Mouse (Mus musculus) left cerebral cortex, postnatal 36 days (tissue): ENCODE measurements at regions not wholly inside any gene's neighbourhood (a gene's known extent, or its start where the extent isn't known, plus 50 kb on each side); places are given as distances from the start of the nearest gene placed in this dataset.

Experiments used
- DNase-seq, 2 experiments: peaks; one replicate each; pipeline ENCODE4 v3.0.0; 2021 to 2022; ENCODE audit warnings: low spot score in 2 of 2, mixed read lengths in 1 of 2
- intact Hi-C: fragments of 180-260 bp; cut with DNase I; formaldehyde crosslinking; loops from one replicate; pipeline ENCODE4 v1.15.1; 2025

DNA sequence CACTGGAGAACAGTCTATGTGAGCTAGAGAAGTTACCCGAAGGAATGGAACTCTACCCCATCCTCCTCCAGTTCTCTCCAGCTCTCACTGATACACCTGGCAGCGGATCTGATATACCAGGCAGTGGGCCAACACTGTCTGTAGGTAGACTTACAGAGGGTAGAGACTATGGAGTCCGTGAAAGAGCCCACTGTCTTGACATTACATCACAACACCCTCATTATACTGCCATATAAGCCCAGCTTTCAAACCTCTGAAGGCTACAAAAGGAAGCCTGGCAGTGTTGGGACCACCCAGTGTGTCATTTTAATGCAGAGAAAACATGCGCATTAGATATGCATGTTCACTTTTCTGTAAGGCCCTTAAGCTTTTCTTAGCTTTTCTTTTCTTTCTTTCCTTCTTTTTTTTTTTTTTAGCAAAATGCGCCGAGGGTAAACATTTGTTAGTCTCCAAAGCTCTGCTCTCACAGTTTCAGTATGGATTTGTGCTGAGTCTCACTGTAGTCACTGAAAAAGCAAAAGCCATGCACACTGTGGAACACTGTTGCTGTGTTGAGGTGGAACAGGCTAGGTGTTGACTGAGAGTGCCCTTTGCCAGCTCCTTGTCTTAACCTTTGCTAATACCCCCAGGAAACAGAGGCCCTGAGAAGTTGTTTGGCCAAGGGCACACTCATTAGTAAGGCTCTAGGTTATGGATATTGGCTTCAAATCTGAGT lies 212.4 kb upstream of the Atp5g3 start:
- no peak for DNase-seq
- intact Hi-C loops, result no loop called here

DNA sequence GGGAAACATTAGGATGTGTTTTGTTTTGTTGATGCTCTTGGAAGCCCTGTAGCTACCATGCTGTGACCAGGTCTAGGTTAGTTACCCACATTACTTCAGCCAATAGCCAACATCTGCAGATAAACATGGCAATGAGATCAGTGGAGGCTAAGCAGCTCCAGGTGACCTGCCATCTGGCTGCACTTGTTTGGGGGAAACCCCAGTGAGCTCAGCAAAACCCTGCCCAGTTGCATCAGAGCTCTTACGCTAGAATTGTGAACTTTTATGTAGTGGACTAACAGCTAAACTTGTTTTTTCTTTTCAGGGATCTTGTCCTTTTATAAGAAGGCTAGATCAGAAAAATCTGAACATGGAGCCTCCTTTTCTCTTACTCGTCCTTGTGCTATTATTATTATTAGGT lies 211.8 kb upstream of the Atp5g3 start:
- no peak for DNase-seq
- intact Hi-C loops, result no loop called here

DNA sequence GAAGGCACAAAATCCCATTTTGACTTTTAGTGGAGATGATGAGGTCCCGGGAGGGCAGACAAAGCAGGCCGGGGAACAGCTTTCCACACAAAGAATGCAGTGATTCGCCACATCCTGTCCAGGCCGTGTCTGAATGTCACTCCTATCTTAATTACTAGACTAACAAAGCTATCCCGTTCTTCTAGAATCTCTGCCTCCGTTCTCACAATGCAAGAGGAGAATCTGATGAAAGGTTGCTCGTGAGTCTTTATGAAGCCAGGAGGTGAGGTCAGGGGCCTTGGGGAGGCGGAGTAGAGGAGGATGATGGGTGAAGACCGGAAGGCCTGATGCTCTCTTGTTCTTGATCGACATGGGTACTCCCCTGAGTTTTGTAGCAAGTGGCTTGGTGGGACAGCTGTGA lies 208.9 kb upstream of the Atp5g3 start:
- intact Hi-C loops, result no loop called here
- DNase-seq, result no peak

DNA sequence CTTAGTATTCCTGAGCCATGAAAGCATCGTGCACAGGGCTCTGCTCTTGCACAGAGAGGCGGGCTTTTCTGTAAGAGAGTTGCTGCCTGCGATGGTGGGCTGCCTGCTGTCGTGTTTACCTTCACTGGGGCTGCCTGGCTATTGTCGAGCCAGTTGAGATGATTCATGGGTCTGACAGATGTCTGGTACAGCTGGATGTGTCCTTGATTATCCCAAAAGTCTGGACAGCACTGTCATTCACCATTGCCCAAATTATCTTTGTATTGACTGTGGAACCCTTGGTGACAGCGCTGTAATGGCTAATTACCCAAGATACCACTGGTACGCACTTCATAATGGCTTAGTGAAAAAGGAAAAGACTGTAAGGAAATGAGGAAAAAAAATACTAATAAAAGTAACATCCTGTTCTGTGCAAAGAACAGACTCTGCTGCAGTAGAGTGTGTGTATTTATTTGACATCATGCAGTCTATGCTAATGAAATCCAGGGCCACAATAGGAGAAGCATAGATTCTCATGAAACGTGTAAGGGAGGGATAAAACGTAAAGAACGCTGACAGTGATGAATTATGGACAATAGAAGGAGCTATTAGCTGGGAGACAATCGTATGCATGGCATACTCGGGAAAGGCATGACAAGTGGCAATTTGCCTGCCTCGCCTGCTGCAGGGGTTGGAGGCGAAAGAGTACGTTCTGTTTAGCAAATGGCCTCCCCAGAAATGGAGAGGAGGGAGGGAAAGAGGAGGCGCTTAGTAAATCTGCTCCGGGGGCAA lies 208.2 kb upstream of the Atp5g3 start:
- intact Hi-C loops, result no loop called here
- DNase-seq, result no peak

DNA sequence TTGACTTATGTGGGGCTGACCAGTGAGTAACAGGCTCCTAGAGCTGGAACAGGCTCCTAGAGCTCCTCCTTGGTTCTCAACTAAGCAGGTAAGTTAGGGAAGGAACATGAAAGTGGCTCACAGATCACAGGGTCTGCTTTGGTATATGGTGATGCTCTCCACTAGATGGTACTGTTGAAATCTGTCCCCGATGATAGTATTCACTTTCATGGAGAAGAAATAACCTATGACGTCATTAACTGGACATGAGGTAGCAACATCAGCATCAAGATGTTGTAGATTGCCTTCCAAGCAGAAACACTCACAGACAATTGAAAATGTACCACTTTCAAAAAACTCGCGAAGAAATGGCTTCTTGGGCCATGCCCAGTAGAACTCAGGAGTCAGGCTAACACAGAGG lies 195.3 kb upstream of the Atp5g3 start:
- intact Hi-C loops, result no loop called here
- no peak for DNase-seq

DNA sequence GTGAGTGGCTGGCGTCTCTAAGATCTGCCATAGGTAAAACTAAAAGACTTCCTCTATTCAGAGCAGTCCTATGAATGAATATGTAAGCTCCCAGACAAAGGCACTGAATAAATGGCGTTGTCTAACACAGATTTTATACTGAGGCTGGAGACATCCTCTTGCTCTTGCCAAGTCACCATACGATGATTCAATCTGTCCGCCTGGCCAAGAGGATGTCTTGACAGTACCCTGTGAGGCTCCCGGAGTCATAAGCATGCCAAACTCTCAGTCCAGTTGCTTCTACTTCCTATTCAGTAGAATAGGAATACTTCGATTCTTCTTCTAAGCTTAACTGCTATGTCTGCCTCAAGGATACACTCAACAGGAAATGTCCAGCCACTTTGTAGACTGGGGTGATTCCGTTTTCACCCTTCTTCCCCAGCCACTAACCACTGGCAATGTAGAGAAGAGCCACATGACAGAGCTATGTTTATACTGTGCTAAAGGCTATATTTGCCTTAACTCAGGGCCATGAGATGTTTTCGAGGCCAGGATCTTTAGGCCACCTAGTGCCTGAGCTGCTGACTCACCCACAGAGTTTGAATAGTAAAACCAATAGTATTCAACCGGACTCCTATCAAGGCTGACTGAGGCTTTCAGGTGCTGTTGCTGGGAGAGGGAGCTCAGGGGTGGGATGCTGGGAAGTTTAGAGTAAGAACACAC lies 188.7 kb upstream of the Atp5g3 start:
- intact Hi-C loops, result no loop called here
- no peak for DNase-seq

DNA sequence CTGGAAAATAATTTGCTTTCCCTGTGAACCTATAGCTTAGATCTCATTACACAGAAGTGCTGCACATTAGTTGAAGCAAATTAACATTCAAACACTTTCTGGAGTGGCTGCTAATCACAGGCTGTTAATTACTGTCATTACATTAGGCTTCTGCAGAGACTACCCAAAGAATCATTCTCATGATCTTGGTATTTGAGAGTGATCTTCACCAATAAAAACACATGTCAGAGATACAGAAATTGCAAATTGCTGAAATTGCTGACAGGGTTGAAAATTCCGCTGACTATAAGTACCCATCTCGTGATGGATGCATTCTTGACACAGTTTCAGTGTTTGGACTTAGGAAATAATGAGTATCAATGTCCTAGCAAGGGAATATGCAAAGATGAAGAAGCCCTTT lies 185.7 kb upstream of the Atp5g3 start:
- no peak for DNase-seq
- intact Hi-C loops, result no loop called here

DNA sequence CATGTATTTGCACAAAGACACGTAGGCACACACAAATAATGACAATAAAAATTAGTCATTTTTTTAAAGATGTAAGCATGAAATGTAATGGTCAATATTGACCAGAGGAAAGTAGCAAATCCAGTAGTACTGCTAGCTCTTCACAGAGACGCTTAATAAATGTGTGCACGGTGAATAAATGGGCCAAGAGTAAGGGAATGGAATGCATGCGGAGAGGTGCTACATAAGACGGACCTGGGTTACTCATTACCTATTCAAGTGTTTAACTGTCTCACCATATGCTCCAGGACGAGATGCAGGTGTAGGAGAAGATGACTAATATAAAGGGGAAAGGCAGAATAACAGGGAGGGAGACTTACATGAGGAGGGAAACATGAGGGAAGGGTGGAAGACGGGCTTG lies 182.4 kb upstream of the Atp5g3 start:
- DNase-seq, result no peak
- intact Hi-C loops, result no loop called here

DNA sequence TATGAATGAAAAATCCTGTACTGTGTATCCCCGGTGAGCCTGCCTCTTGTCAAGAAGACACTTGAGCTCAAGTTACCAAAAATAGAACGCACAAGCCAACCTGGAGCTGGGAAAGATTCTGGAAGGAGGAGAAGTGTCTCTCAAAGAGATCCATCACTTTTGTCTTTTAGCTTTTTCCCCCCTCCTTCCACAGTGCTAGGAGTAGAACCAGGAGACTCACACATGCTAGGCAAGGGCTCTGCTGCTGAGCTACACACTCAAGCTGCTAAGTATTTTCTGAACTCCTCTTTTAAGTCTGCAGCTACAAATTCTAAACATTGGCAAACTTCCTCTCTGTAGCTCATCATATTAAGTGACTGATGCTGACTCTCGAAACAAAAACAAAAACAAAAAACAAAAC lies 176.2 kb upstream of the Atp5g3 start:
- DNase-seq, result no peak
- intact Hi-C loops, result no loop called here

DNA sequence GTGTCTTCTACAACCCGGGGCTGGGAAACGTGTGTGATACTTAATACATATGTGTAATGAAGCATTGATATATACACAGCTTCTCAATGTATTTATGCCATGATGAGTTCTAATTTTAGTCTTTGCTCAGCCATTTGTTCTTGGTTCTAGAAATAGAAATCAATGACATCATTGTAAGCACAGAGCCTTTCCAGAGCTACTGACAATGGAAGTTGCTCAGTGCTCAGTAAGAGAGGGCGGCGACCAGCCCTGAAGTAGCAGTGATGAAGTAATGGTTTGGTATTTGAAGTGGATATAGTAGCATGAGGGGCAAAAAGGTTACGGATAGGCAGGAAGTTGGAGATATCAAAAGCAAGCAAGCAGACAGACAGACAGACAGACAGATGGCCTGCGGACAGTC lies 173.8 kb upstream of the Atp5g3 start:
- intact Hi-C loops, result no loop called here
- no peak for DNase-seq

DNA sequence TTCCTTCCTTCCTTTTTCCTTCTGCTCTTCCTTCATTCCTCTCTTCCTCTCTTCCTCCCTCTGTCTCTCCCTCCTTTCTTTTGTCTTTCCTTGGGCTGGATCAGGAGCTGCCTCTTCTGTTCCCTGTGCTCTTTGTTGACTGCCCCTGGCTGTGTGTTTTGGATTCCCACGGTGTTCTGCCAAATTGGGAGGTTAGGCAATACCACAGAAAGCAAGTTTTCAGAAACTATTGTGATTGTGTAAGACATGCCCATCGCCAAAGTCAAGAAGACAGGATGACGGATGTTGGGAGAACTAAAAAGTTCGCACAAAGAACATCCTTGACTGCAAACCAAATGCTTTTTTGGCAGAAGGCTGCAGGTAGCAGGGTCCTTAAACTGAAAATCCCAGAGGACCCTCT lies 165.6 kb upstream of the Atp5g3 start:
- DNase-seq, result no peak
- intact Hi-C loops, result no loop called here

DNA sequence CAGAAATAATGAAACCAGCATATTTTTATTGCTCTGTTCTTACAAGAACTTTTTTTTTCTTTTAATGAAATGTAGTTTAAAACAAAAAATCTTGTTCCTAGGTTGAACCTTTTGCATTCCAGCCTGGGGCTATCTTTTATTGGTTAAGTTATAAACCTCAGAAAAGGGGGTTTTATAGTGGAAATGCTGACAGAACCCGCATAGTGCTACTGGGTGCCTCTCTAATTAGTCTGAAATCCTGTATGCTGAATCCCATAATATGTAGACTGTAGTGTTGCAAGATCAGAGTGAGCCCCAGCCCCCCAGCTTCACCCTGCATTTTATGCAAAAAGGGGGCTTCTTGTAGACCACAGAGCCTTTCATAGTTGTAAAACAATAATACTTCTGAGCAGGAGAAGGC lies 164.4 kb upstream of the Atp5g3 start:
- no peak for DNase-seq
- intact Hi-C loops, result no loop called here

DNA sequence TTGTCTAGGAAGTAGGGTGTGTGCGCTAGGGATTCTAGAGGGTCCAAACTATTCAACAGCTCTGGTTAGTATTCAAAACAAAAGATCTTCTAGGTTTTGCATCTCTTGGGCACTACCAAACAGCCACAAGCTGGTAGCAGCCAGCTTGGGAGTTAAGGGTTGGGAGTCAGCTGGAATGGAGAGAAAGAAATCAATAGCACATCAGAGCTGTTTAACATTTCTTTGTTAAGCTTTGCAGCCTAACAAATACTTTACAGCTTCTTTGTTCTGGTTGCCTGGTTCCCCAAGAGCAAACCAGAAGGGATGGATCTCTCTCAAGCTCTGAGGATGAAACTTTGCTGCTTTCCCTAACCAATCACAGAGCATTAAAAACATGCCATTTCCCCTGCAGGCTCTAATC lies 162.3 kb upstream of the Atp5g3 start:
- DNase-seq, result no peak
- intact Hi-C loops, result no loop called here

DNA sequence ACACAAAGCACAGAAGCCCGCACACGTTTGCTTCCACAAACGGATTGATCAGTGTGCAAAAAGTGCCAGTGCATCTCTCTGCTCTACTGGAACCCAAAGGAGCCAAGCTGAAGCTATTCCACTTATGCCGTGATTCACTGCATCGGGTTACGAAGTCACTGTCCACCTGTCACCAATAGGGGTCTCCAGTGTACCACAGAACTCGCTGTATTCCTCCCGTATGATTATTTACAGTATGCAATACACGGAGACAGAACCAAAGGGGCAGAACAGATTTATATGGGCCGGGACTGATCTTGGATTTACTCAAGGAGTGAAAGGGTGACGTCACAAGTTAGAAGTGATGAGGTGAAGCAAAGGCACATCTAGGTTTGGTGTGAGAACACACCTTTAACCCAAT lies 155.5 kb upstream of the Atp5g3 start:
- DNase-seq, result peak; percentile 62 to 65
- intact Hi-C loops, result loop anchor here (2.0 to 10.0 kb wide), 3 partner anchors 181 to 596 kb away; no protein-coding TSS in a partner anchor

DNA sequence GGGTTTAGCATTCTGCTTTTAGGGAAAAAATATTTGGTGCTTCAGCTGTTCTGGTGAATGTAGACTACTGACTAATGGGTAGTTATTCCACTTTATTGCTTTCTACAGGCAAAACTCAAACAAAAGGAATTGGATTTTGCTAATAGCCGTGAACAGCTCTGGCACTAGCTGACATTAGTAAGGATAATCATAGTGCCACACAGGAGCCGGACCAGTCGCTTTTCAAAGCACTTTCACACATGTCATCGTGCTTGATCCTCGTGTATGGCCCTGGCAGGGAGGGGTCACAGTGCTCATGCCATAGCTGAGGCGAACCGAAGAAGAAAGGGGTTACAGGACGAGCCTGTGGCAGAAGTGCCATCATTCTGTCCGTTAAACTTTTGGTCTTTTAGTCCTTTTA lies 153.2 kb upstream of the Atp5g3 start:
- no peak for DNase-seq
- intact Hi-C loops, result loop anchor here (10.0 kb wide), 1 partner anchor 230 kb away; no protein-coding TSS in a partner anchor

DNA sequence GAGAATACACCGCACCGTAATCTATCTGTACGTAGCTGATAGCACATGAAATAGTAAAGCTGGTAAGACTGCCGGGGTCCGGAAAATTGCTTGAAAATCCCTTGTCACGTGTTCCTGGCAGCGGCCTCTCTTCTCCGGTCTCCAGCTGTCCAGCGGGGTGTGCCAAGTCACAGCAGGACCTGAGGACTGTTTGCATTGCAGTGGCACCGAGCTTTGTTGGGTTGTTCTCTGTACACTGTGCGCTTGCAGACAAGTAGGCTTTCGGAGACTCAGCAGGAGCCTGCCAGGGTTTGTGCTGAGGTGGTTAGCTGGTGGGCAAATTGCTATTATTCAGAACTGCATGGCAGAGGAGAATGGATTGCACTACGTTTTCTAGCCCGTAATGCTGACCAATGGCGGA lies 152.7 kb upstream of the Atp5g3 start:
- intact Hi-C loops, result loop anchor here (10.0 kb wide), 1 partner anchor 231 kb away; no protein-coding TSS in a partner anchor
- peak; percentile 18 to 32 for DNase-seq

DNA sequence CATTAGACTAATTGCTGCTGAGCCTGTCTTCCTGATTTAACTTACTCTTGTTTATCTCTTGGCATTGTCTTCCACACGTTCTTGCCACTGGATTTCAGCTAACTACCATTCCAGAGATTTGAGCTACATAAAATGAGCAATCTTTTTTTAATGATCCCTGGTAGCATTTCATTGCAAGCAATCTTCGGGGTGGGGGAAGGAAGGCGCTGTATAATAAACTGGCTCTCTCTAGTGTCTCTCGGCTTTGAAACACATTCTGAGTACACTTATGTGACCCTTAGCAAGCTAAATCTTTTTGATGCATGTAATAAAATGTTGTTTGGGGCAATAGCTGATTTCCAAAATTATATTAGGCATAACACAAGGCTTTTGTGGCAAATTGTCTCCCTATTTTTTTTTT lies 152.2 kb upstream of the Atp5g3 start:
- intact Hi-C loops, result loop anchor here (10.0 kb wide), 1 partner anchor 231 kb away; no protein-coding TSS in a partner anchor
- DNase-seq, result no peak

DNA sequence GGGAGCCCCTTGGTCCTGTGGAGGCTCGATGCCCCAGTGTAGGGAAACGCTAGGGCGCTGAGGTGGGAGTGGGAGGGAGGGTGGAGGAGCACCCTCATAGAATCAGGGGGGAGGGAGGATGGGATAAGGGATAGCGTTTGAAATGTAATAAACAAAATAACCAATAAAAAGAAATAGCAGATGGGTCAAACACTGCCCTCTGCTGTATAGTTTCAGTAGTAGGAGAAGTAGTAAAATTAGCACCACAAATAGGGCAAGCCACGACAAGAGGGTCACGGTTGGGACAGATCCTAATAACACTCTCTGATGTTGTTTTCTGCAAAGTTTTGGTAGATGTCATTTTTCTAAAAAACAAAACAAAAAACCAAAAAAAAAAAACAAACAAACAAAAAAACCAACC lies 131.3 kb upstream of the Atp5g3 start:
- DNase-seq, result no peak
- intact Hi-C loops, result no loop called here

DNA sequence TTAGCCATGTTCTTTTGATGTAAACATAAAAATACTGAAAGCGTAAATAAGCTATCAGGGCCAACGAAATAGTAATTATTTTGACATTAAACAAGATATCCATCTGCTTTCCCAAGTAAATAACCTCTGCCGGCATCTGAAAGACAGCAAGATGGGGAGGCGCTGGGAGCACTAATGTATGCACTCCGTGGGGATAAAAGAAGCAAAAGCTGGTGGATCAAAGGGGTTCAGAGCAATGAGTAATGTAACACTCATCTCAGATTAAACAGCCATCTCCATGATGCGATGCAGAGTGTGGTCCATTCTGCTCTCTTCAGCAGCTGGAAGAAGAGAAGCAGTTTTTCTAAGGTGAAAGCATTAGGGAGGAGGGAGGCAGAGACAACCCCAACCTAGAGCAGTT lies 128.5 kb upstream of the Atp5g3 start:
- DNase-seq, result no peak
- intact Hi-C loops, result no loop called here

DNA sequence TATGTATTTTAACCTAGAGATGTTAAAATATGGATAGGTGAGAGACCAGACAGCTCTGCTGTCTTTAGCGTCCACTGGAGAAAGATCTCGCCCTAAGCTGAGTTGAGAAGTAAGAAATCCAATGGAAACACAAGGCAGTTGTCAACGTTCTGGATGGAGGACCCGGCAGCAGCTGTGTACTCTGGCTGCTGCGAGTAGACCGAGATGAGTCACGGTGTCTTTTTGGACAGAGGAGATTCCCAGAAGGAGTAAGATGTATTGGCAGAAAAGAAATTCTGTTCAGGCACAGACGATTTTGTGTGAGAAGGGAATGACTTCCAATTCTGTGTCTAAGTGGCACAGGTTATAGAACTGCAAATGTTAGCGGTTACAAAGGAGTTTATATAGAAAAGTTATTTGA lies 124.9 kb upstream of the Atp5g3 start:
- DNase-seq, result no peak
- intact Hi-C loops, result no loop called here
